Mouse (Mus musculus) C2C12 (cell line): ENCODE measurements around the gene Zwilch.
"Not testable (repeated sequence)": the region's sequence is repeated elsewhere in the genome, so short reads cannot be mapped to it uniquely, and the experiment has no call there.

Source experiments
- CTCF ChIP-seq: IDR thresholded peaks from one replicate; pipeline ENCODE4 v1.5.1; 2011; ENCODE audit not compliant: control insufficient read depth, insufficient read depth, insufficient read length
- USF1 ChIP-seq: IDR thresholded peaks from one replicate; pipeline ENCODE4 v1.6.1; 2011; ENCODE audit warnings: low read depth, mild to moderate bottlenecking, control low read depth, moderate library complexity

DNA sequence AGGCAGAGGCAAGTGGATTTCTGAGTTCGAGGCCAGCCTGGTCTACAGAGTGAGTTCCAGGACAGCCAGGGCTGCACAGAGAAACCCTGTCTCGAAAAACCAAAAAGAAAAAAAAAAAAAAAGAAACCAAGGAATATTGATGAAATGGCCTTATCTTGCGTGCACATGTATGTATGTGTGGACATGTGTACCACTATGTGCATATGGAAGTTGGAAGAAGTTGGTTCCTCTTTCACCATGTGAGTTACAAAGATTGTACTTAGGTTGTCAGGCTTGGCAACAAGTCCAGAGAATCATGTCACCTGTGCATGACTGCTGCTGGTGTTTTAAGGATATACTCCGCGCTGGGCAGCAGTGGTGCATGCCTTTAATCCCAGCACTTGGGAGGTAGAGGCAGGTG, 10.4 kb upstream of the Zwilch start:
- TF ChIP-seq CTCF, USF1: not testable (repeated sequence)
